Mouse (Mus musculus) right cerebral cortex, postnatal 25 days (tissue): ENCODE results near the gene Mid1.

Experiments
- DNase-seq: peaks from one replicate; pipeline ENCODE4 v3.0.0; 2022

Gene Mid1

DNA sequence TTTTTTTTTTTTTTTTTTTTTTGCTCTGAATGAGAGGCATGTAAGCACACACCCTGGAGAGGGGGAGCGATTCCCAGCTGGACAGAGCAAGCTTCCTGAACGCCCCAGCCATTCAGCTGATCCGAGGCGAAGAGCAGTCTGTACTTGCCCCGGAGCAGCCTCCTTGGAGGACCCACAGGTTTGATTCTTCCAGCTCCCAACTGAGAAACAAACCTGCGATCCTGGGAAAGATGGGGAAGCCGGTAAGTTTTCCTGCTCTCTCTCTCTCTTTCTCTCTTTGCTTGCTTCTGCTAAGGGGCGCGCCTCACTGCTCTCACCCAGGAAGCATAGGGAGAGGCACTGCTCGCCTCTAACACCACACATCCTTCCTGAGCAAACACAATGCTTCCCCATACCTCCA, at the start of gene Mid1:
TSS of gene Mid1 (plus strand) at position 69 of the 400 bp plus-strand sequence.
- DNase-seq = no peak

GRCm38 (mm10) chrX:169673056-169673455, 11.9 kb upstream of the Mid1 start:
- DNase-seq = no peak

DNA sequence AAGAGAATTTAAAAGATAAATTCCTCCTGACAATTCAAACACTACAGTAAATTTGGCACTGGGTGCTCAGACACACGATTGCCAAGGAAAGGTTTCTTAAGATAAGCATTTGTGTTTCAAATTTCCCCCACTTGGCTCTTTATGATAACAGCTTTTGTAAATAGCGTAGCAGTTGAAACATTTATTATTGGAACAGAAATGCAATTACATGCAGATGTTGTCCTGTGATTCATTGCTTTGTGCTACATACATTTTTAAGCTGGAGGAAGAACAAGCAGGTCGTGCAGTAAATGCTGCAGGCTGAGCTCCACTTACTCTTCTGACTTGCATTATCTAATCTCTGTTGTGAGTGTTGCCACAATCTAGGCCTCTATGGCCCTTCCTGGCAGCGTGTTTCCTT, 8.7 kb upstream of the Mid1 start:
- no peak for DNase-seq

GRCm38 (mm10) chrX:169685731-169686130, 732 bp downstream of the Mid1 start:
- no peak for DNase-seq

- DNase-seq = no peak
Observed at GRCm38 (mm10) chrX:169691217-169691616, 6.2 kb downstream of the Mid1 start.

DNA sequence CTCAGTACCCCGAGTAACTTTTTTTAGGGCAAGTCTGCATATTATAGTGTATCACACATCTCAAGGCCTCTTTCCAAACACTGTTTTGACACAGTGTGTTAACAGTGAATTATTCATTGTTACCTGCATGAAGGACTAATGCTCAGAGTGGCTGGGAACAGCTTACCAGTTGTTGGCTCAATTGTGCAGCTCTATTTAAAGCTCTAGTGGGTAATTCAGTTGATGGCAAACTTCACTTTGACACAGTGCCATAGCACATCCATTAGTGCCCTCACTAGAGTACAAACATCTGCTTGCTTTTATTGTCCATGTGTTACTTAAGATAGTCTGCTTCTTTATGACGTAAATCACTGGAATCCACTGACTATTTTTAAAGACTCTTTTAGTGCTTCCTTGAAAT, 6.7 kb downstream of the Mid1 start:
- no peak for DNase-seq

- no peak for DNase-seq
Observed at GRCm38 (mm10) chrX:169692225-169692909, 7.4 kb downstream of the Mid1 start.

DNA sequence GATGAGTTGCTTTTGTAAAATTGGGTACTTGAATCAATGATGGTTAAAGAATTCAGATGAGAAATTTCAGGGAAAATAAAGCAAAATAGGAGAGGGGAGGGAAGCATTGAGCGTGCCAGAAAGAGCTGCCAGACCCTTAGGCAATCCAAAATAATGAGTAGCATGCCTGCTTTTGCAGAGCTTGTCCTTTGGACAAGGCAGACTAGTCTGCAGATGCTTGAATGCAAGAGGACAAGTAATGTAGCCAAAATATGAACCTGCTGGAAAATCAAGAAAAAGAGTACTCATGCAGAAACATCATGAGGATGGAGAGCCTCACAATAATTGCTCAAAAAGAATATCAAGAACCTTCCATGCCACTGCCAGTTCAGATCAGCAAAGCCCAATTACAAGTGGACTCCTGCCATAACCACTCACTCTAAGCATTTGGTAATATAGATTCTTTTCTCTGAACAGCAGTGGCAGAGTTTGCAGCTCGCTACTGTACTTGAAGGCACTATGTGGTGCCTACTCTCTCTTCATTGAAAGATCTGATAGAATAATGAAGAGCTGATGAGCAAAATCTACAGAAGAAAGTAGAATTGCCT, 19.1 kb downstream of the Mid1 start:
- no peak for DNase-seq

DNA sequence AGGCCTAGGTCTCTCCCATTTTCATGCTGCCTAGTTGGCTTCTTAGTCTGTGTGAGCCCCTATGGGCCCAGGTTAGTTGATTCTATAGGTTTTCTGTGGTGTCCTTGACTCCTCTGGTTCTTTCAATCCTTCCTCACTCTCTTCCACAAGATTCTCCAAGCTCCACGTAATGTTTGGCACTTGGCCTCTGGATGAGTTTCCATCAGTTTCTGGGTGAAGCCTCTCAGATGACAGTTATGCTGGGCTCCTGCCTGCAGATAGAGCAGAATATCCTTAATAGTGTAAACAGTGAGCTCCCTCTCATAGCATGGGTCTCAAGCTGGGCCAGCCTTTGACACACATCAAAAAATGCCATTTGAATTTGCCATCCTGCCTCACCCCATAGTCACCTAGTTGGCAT, 38.5 kb downstream of the Mid1 start:
- DNase-seq = no peak

DNA sequence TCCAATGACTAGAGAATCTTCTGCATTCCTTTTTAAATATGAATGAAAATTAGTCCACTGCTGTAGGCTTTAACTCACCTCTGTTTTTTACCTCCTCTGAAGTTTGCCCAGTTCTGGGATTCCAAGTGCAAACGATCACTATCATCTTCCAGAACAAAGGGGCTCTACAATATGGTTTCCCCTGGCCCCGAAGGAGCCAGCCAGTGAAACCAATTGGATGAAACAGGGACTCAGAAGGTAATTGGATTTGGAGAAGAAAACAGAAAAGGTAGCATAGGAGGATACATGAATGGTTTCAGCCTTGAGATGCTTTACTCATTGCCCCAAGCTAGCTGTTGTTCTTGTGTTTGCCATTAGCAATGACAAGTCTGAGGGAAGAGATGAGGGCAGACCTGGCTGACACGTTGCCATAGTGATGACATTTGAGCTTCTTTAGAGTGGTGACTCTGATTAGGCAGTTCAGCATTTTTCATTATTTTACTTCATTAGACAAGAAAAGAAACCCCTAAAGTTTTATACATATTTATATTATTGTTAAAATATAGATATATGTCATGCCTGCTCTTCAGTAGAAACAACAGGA, 50.5 kb downstream of the Mid1 start:
- no peak for DNase-seq

GRCm38 (mm10) chrX:169758001-169758400, 73.0 kb downstream of the Mid1 start:
- no peak for DNase-seq

- DNase-seq = no peak
Observed at GRCm38 (mm10) chrX:169779535-169779934, 94.5 kb downstream of the Mid1 start, which contains the start of gene 4933400A11Rik. Gene 4933400A11Rik (minus strand): TSS chrX:169779635.

DNA sequence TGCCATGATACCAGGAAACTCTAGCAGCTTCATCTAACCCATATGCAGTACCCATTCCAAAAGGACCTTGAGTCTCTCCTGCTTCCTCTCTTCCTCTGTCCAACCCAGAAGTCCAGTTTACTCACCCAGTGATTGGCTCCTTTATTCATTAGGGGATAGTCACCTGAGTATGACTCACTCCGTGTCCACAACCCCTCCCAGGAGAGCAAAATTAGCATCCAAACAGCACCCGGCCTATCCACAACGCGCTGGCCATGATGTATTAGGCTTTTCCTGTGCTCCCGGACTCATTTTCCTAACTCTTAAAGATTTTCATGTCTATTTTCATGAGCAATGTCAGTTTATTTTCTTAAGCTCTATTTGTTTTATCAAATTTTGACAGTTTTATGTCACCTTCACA, 104.7 kb downstream of the Mid1 start:
- no peak for DNase-seq

GRCm38 (mm10) chrX:169792879-169793278, 107.9 kb downstream of the Mid1 start:
- no peak for DNase-seq

DNA sequence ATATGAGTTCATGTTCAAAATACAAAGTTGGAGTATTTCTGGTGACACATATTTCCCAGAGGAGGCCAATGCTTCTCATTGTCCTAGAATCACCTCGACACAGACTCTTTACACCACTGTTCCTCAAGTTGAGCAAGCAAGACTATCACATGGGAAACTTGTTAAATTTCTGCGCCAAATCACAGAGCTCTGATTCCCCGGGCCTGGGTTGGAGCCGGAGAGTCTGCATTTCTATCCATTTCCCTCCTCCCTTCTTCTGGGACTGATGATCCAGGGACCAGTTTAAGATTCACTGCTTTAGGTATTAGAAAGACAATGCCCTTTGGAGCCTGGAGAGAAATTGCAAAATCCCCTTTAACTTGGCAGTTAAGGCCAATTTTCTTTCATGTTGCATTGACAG, 109.4 kb downstream of the Mid1 start:
- DNase-seq = no peak

GRCm38 (mm10) chrX:169794831-169795311, 109.9 kb downstream of the Mid1 start:
- DNase-seq = no peak

DNA sequence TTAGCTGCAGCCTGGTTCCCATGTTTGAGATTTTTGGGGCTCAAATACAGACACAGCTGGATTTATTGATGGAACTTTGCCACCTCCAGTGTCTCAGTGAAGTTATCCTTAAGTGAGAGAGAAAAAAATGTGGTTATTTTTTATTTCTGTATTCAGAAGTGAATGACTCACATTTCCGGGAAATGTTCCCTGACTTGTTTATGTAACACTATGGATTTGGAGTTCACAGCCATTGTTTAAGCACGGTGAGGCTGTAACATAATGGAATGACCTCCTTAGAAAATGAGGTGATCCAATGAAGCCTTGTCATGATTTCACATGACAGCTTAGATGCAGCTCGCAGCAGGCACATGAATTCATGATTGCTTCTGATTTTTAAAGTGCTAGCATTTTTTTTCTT, 112.1 kb downstream of the Mid1 start:
- no peak for DNase-seq

GRCm38 (mm10) chrX:169798987-169799680, 114.1 kb downstream of the Mid1 start:
- DNase-seq = no peak

DNA sequence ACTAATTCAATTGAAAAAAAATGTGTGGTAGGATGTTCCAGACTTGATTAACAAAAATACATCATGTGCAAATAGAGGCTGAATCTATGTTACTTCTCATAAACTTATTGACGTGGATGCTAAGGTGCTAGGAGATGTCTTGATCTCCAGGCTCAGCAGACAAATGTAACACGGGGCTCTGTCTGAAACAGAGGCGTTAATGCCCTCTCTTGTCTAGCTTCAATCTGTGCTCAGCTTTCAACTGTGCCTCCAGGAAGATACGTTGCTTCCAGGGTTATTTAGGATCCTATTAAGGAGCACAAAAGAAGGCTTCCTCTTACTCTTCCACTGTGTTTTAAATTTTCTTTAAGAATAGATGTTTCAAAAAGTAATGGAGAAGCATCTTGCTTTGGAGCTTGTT, 115.2 kb downstream of the Mid1 start:
- DNase-seq = no peak

DNA sequence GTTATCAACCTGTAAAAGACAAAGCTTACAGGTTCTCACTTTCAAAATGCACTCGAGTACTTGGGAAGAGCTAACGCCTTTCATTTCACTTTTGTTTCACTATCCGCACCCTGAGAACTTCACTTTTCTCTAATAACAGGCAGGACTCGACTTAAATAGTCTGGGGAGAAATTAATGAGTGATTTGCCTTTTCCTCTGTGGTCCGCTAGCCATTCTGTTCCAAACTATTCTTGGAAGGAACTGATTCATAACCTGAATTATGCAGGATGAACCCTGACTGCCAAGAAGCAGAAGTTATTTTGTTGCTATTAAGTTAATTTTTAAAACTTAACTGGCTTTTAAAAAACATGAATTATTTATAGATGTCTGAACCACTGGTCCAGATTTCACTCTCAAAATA, 120.8 kb downstream of the Mid1 start:
- no peak for DNase-seq

- no peak for DNase-seq
Observed at GRCm38 (mm10) chrX:169807744-169808143, 122.7 kb downstream of the Mid1 start.

- no peak for DNase-seq
Observed at GRCm38 (mm10) chrX:169811318-169811717, 126.3 kb downstream of the Mid1 start.

- DNase-seq = no peak
Observed at GRCm38 (mm10) chrX:169811783-169812182, 126.8 kb downstream of the Mid1 start.

DNA sequence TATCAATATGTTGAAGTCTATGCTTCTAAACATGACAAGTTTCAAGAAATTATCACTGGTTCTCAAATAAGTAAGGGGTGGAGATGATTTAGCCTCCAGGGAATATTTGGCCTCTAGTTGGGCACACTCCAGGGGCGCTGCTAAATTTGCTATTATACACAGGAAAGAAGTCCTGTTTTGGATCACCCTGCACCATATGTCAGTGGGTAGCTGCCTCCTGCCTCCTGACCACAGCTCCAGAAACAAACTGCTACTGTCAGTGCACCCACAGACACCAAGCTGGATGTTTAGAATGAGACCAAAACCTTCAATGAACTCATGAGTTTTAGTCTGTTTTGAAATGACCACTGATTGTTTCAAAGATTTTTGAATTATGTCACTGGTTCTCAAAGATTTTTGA, 128.7 kb downstream of the Mid1 start:
- DNase-seq = no peak
